Mouse (Mus musculus): ENCODE data around the gene Ndrg3.
A peak's percentile ranks its signal among the peaks of the same experiment; 100 is the strongest.

The Ndrg3 gene

DNA sequence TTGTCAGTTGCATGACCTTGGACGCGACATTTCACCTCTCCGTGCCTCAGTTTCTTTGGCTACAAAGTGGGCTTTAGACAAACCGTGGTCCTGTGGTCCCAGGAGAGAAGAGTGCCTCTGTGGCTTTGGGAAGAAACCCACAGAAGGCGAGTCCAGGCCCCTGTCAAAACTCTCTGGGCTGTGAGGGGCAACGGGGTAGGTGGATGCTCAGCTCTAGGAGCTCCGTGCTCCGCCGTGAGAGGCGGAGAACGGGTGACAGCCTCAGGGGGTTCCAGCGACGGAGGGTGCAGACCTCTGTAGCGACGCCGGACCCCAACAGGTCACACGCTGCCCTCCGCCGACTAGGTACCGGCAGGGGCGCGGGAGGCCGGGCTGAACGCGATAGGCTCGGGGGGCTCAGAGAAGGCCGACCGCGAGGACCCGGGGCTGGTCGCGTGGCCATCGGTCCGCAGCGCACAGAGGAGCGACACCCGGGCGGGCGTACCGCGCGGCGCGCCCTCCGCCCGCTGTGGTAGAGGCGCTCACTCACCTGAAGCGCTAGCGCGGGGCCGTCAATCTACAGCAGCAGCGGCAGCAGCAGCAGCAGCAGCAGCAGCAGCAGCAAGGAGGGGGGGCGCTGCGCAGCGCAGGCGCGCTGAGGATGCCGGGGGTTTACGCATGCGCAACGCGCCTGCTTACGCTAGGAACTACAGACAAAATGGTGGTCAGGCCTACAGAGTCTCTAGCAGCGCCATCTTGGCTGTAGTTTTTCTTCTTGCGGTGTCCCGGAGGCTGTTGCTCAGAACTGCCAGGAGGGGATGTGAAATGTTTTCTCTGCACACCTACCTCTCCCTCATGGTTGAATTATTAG is at the start of gene Ndrg3:
Gene Ndrg3 (minus strand): TSS at position 587 of the 850 bp plus-strand sequence.
- peak; percentile 96 for DNase-seq

DNA sequence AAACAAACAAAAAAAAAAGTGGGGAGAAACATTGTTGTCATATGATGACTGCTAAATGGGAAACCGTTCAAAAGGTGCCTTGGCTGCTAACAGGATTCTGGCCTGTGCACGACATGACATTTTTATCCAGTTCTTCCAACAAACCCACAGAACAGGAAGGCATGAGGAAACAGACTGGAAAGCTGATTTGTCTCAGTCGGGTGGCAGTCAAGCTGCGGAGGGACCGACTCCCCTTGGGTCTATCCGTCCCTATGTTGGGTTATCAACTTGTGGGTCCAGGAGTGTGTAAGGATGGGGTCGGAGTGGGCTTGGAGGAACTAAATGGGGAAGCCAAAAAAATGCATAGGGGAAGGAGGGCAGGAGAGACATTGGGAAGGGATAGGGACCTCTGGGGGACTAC is 49.6 kb upstream of the Ndrg3 start:
- no peak for DNase-seq

DNA sequence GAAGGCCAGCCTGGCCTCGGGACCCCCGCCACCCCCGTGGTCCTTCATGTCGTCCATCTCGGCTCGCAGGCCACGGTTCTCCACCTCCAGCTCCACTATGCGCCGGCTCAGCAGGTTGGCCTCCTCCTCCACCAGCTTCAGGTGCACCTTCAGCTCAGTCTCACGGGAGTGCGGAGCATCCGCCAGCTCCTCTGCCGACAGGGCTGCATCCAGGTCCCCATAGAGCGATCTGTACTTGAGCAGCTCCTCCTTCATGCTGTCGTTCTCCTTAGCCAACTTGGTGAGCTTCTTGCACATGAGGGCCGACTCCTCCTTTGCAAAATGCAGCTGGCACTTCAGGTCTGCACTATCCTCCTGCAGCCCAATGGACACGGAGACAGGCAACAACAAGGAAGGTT is 48.8 kb upstream of the Ndrg3 start:
- no peak for DNase-seq

DNA sequence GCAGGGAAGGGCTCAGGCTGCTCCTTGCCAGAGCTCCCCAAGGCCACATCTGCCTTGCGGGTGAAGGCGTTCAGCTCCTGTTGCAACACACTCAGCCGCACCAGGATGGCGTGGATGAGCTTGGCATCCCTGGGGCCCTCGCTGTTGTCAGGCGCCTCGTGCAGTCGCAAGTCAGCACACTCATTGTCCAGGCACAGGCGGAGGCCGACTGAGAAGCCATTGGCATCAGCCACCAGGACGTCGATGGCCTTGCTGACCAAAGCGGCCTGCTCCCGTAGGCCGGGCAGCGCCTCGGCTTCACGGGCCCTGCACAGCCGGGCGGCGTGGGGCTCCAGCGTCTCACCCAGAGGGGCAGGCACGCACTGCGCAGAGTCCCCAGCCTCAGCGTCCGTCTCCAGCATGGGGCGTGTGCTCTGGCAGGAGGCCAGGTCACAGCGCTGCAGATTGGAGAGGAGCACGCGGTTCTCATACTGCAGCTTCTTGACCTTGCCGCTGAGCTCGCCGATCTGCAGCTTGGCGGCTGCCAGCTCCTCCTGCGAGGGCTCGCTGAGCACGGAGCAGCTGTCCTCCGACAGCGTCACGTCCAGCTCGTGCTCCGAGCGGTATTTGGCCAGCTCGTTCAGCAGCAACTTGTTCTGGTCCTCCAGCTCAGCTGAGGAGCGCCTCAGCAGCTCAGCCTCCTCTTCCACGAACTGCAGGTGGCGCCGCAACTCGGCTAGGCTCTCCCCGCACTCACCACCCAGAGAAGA is 48.2 kb upstream of the Ndrg3 start:
- no peak for DNase-seq

DNA sequence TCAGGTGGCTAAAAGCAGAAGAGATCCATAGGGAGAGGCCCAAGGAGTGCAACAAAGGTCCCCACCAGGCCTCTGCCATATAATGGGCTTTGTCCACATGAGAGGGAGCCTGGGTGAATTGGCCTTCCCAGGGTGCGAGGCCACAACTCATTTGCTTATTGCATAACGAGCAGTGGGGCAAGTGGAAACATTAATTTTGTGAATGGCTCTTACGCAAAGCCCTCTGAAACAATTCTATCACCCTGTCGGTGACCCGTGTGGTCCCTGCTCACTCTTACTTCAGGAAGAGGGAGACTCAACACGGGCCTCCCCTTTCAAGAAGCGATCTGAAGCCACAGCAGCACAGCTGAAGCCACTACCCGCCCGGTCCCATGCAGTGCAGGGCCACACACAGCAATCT is 45.4 kb upstream of the Ndrg3 start:
- DNase-seq, result no peak

DNA sequence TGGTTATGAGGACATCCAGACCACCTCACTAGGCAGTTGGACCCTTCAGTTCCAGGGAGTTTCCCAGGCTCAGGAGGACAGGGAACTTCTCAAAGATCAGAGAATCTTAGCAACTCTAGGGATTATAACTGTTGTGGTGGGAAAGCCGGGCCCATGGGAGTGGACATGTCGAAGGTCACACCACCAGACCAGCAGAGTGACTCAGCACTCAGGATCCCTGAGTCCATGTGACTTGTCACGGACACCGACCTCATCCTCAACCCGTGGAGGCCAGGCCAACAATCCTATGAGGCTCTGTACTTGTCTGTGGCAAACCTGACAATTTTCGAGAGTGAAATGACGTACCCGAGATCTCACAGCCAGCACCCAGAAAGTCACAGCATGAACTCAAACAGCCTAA is 44.5 kb upstream of the Ndrg3 start:
- DNase-seq, result no peak

DNA sequence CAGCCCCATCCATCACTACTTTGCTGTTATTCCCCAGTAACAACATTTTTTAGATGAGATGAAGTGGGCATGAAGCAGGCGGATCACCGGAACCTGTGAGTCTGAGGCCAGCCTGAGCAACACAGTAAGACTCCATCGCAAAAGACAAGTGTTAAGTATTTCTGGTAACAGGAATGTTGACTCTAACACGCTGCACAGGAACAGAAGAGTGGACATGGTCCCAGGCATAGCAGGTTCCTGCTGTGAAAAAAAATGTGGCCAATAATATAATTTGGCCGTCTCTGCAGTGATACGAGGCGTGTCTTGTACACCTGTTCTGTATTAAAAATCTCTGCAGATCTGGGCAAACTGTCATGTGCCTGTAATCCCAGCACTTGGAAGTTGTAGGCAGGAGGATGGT is 43.5 kb upstream of the Ndrg3 start:
- DNase-seq, result no peak

DNA sequence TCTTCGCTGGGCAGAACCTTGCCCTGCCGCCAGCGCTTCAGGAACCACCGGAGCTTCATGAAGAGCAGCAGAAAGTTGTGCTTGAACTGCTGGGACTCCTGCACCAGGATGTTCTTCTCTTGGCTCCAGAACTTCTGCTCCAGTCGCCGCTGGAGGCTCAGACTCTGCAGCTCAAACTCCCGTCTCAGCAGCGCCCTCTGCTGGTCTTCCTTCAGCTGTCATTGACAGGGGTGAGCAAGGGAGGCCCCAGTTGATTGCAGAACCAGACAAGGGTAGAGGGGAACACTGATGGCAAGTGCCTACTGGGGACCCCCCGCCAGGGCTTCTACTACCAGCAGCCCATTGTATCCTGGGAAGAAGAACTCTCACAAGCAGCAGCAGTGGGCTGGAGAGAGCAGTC is 38.9 kb upstream of the Ndrg3 start:
- peak; percentile 85 for DNase-seq

DNA sequence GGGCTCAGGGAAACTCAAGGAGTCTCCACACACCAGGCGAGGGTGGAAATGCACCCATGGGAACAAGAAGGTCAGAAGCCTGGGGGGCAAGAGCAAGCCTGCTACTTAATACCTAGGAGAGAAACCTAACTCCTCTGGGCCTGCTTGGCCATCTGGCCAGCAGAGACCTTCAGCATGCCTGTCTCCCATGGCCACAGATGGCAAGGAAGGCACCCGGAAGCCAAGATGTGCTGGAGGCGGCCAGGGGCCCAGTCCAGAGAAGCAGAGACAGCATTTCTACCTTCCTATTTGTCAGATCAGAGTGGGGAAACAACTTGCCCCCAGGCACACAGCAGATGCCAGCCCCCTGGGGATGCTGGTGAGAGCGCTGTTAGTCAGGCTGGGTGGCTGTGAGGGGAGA is 36.4 kb upstream of the Ndrg3 start:
- no peak for DNase-seq

DNA sequence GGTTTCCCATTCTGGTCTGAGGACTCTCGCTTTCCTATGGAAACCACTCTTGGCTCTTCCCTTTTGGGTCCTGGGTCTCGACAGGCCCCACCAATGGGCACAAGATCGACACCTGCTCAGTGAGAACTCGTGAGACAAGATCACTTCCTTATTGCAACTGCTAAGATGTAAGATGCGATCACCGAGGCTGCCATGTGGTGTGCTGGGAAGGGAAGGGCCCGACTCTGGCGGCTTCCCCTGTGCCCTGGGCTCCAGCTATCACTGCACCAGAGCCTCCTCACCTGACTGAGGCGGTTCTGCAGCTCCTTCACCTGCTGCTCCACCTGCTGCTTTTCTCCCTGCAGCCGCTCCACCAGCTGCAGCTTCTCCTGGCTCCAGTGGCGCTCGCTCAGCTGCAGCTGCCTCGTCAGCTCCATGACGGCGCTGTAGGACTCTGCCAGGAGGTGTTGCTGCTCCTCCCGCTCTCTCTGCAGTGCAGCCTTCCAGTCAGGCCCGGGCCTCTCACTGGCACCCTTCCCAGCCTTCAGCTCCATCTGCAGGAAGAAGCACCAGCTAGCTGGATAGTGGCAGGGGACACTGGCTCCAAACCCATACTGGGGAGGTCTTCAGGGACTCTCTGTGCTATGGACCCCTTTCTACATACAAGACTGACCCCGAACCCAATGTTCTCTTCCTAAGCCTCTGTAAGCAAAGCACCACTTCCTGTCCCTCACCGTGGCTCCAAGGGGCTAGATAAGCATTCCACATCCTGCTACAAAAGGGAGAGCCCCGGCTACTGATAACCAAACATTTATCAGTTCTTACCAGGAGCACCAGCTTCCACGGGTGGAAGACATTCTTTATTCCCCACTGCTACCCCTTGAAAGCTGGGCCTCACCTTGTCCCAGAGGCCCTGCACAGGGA is 35.5 kb upstream of the Ndrg3 start:
- no peak for DNase-seq

DNA sequence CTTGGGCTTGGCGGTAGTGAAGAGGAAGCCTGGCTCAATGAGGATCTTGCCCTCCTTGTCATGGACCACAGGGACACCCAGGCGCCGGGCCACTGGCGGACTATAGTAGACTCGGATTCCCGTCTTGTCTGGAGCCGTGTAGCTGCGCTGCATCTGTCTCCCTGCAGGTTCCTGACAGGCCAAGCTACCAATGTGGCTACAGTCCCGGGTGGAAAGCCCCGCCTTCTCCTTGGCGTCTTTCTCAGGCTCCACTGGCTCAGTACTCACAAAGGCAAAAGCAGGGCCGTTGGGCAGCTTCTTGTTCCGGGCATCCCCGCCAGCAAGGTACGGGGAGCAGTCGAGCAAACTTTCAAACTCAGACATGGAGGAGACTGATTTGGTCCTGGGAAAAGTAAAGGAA is 29.3 kb upstream of the Ndrg3 start:
- DNase-seq, result no peak

DNA sequence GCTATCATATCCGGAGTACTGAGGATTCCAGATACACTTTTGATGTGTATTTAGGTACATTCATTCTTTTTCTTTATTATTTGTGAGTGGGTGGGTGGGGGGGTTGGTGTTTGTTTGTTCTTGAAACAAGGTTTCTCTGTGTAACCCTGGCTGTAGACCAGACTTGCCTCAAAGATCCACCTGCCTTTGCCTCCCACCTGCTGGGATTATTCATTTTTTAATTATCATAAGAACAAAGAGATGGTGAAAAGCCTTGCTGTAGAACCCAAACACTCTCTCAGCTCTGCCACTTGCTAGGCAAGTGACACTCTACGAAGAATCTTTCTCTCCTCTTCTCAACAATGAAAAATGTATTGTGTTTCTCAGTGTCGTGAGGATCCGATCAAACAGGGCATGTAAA is 27.4 kb upstream of the Ndrg3 start:
- no peak for DNase-seq

DNA sequence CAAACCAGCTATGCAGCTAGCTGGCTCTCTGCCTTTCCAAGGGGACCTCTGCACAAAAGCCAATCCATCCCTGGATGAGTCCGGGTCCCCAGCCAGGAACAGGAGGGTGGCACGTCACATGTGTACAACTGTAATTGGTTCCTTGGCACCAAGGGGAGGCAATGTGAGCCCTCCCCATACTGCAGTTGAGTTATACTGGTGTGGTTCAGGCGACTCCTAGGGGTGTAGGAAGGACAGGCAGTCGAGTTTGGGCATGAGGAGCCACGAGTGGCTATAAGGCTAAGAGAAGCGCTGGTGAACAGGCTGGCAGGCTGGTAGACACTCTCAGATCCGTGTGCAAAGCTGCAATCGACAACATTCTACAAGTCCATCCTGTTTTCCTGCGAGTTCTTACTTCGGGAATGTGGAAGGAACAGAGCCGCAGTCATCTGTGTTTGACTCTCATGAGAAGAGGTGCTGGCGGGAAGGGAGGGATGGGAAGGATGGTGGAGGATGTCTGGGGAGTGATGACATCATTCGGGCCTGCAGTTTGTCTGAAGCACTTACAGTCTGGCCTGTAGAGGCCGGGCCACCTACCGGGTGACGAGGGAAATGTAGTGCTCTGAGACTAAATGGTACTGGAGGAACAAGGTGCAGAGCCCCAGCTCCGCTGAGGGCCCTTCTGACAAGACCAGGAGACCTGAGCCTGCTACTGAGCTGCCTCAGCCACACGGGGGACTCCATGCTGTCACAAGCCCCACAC is 24.8 kb upstream of the Ndrg3 start:
- DNase-seq, result no peak

DNA sequence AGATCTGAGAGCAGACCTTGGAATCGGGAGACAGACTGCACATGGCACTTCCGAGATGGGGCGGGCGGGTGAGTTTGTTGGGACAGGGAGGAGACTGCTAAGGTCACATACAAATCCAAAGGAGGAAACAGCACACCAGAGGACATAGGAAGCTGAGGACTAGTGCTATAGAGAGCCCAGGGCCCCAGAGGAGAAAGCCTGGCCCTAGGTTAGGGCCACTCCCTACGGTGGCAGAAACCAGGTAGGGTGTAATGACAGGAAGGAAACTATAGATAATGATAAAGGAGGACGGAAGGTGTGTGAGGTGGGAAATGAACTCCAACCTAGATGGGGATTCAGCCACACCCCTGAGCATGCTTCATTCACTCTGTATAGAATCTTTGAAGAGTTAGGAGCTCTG is 20.5 kb upstream of the Ndrg3 start:
- DNase-seq, result no peak

DNA sequence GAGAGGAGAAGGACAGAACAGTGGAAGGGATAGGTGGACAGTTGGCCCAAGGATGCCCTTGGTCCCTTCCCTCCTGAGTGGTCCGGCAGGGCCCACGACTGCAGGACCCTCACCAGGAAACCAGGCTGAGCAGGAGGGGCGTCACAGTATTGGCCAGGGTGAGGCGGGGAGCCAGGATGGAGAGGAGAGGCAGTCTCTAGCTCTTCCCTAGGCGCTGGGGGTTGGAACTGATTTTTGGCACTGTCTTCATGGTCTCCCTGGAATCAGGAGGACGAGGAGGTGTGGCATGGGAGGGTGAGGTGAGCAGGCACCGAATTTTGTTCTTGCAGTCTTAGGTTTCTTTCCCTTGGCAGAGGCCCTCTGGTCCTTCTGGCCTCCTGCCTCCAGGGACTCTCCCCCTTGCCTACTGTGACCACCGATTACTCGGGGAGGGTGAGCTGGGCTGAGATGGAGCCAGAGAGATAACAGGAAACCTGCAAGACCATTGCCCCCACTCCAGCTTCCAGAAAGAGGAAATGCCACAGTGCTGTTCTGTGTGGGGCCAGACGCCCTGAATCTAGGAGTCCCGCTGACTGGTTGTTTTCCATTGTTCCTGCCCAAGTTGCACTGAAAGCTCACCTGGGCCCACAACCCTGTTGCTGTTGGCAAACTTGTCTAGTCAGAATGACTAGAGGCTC is 18.9 kb upstream of the Ndrg3 start:
- DNase-seq, result no peak

DNA sequence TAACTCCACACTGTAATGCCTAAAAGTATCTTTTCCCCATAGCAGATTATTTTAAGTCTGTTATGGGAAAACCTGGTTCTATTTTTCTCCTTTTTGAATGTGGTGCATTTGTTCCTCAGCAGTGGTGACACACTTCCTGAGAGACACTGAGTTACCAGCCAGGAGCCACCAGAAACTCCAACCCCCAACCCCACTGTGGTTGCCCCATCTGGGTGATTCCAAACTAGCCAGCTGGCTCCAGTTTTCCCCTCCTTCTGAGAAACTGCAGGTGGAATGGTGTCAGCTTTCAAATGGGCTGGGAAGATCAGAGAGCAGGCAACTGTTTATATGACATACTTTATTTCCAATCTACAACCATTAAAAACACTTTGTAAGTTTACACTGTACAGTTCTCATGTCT is 18.3 kb upstream of the Ndrg3 start:
- no peak for DNase-seq

DNA sequence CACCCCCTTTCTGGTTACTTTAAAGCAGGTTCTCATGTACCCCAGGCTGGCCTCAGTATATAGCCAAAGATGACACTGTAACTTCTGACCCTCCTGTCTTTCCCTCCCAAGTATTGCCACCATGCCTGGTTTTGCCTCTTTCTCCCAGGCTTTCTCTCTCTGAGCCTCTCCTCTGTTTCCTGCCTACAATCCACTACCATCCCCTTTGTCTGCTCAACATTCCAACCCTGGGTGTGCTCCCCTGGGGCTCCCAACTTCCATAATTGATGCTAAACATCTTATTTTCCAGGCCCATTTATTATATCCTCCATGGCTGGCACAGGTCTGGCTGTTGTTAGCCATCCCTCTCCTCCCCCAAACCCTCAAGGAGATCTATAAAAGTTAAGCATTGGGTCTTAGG is 16.7 kb upstream of the Ndrg3 start:
- DNase-seq, result no peak

DNA sequence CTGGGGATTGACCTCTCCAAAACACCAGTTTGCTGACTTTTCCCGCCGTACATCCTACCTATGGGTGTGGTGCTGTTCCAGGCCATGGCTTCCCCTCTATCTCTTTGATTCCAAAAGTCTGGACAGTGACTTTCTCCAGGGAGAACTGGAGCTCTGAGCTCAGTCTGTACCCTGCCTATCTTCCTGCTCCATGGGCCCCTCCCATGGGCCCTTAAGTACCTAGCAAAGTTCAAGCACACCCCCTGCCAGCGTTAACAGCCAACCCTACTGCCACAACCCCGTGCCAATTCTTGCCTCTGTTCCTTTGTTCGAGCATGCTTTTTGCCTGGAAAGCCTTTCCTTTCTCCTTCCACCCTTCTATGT is 15.4 kb upstream of the Ndrg3 start:
- no peak for DNase-seq

DNA sequence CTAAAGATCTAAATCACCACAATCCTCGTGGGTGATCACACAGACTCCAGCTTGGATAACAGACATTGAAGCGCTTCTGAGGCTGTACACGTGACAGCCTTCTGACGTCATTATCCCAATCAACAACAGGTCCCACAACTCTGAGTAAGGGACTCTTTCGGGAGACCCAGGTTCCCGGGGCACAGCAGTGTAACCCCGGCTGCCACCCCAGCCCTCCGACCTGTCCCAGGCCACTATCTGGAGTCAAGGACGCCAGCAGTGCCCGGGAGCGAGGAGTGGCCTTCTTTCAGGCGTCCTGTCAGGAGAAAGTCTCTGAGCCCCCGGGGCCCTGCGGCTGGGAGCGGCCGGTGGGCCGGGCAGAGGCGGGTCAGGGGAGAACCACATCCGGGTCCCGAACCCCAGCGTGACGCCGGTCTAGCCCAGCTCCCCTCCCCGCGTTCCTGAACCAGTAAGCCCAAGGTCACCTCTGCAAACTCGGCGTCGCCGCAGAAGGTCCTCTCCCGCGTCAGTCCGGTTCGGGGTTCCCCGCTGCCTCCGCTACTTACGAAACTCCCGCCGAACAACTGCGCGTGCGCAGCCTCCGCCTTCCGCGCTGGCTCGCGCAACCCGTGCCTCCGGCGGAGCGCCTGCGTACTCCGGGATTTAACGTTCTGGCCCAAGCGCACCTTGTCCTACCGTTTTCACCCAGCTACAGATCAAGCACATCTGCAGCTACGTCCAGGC is 14.8 kb upstream of the Ndrg3 start, which contains the start of gene Dsn1:
Gene Dsn1 (minus strand): TSS at position 644 of the 723 bp plus-strand sequence.
- peak; percentile 91 for DNase-seq

DNA sequence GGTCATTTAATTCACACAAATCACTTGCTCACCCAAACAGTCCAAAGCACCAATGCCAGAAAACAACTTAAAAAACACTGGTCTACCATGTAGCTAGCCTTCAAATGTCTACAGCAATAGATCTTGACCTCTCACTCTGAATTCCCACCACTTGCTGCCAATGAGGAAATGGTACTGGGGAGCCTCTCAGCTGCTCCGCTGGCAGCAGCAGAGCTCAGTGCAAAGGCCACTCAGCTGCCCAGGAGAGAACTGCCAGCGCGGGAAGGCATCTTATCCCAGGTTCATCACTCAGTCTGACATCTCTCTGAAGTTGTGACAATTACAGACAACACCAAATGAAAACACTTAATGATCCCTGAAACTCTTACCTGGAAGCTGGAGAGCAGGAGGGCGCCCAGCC is 10.5 kb upstream of the Ndrg3 start:
- peak; percentile 9 for DNase-seq

DNA sequence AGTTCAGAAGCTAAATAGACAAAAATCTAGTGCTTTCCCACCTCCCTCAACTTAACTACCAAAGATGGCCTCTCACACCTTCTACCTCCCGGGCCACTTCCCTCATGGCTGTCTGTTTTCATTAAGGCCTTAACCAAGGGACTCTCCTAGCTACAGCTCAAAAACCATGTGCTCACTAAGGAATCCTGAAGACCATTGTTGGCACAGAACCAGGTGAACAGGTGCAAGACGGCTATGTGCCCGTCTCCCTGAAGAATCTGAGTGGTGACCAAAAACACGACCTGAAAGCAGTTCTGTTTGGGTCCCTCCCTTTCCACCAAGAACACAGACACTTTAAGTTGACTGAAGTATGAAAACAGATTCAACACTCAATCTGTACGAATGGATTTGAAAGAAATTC is 6.4 kb upstream of the Ndrg3 start:
- DNase-seq, result no peak
